Mouse (Mus musculus): ENCODE data around the gene Snhg11.
"Not testable (repeated sequence)": the region's sequence is repeated elsewhere in the genome, so short reads cannot be mapped to it uniquely, and the experiment has no call there.

Gene Snhg11

GRCm38 (mm10) chr2:158369474-158370172 is 5.8 kb upstream of the Snhg11 start:
- peak; percentile 55 for DNase-seq (ENCODE audit: low read depth, low spot score)

- DNase-seq (ENCODE audit: low read depth, low spot score), result peak; percentile 79
Measured at GRCm38 (mm10) chr2:158370173-158370550, 5.3 kb upstream of the Snhg11 start.

GRCm38 (mm10) chr2:158373061-158373460 is 2.4 kb upstream of the Snhg11 start:
- no peak for DNase-seq (ENCODE audit: low read depth, low spot score)

GRCm38 (mm10) chr2:158373516-158373915 is 1.9 kb upstream of the Snhg11 start:
- DNase-seq (ENCODE audit: low read depth, low spot score), result no peak

GRCm38 (mm10) chr2:158376123-158376687 is 767 bp downstream of the Snhg11 start:
- peak; percentile 53 for DNase-seq (ENCODE audit: low read depth, low spot score)

- DNase-seq (ENCODE audit: low read depth, low spot score), result peak; percentile 70
Measured at GRCm38 (mm10) chr2:158376798-158377197, 1.4 kb downstream of the Snhg11 start.

GRCm38 (mm10) chr2:158377811-158378210 is 2.4 kb downstream of the Snhg11 start:
- DNase-seq (ENCODE audit: low read depth, low spot score), result no peak

- peak; percentile 94 for DNase-seq (ENCODE audit: low read depth, low spot score)
Measured at GRCm38 (mm10) chr2:158379354-158380078, 4.1 kb downstream of the Snhg11 start.

- peak; percentile 65 for DNase-seq (ENCODE audit: low read depth, low spot score)
Measured at GRCm38 (mm10) chr2:158386072-158386471, 10.6 kb downstream of the Snhg11 start.

GRCm38 (mm10) chr2:158389421-158389820 is 14.0 kb downstream of the Snhg11 start:
- no peak for DNase-seq (ENCODE audit: low read depth, low spot score)

GRCm38 (mm10) chr2:158396369-158396768 is 20.9 kb downstream of the Snhg11 start:
- no peak for DNase-seq (ENCODE audit: low read depth, low spot score)

- DNase-seq (ENCODE audit: low read depth, low spot score), result not testable (repeated sequence)
Measured at GRCm38 (mm10) chr2:158397140-158397539, 21.7 kb downstream of the Snhg11 start.

- DNase-seq (ENCODE audit: low read depth, low spot score), result no peak
Measured at GRCm38 (mm10) chr2:158402915-158403314, 27.5 kb downstream of the Snhg11 start.

GRCm38 (mm10) chr2:158408997-158409594 is 33.7 kb downstream of the Snhg11 start:
- no peak for DNase-seq (ENCODE audit: low read depth, low spot score)

GRCm38 (mm10) chr2:158409595-158410021 is 34.2 kb downstream of the Snhg11 start, which contains the start of gene Ralgapb:
TSS of gene Ralgapb (plus strand) at chr2:158409848.
- peak; percentile 97 for DNase-seq (ENCODE audit: low read depth, low spot score)

GRCm38 (mm10) chr2:158410022-158411014 is 34.9 kb downstream of the Snhg11 start:
- DNase-seq (ENCODE audit: low read depth, low spot score), result peak; percentile 72

- DNase-seq (ENCODE audit: low read depth, low spot score), result no peak
Measured at GRCm38 (mm10) chr2:158413240-158413639, 37.8 kb downstream of the Snhg11 start.

- no peak for DNase-seq (ENCODE audit: low read depth, low spot score)
Measured at GRCm38 (mm10) chr2:158415826-158416225, 40.4 kb downstream of the Snhg11 start.

- no peak for DNase-seq (ENCODE audit: low read depth, low spot score)
Measured at GRCm38 (mm10) chr2:158418663-158419062, 43.2 kb downstream of the Snhg11 start.
